Mouse (Mus musculus): ENCODE measurements around the gene Phkb.
"Not testable (repeated sequence)": the region's sequence is repeated elsewhere in the genome, so short reads cannot be mapped to it uniquely, and the experiment has no call there.

Gene Phkb

DNA sequence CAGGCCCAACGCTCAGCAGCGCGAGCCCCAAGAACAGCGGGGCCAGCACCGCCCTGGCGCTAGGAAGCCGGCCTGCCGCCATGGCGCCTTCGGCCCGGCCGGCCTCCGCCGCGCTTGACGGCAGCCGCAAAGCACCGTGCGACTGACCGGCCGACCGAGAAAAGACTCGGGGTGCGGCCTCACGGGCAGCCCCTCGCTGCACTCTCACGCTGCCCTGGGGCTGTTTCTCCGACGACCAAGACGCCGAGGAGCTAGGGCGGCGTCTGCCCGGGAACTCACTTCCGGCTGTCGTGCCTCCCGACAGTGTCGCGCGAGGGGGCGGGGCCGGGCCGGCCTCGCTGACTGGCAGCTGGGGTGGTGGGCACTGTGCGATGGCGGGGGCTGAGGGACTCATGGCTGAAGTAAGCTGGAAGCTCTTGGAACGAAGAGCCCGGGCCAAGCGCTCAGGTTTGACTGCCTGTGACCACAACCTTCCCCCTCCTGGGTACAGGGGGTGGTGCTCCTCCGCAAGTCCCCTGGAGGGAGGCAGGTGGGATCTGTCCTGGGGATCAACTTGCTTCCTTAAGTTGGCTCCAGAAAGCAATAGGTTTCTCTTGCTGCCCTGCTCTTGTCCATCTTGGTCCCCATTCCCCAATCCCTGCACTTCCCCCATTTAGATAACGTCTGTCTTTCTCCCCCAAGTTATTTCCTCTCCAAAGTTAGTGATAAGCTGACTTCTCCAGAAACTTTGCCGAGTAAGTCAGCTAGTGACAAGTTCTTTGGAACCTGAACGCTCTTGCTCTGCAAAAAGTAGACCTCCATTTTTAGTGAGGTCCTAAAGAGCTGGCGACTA is at the start of gene Phkb, which contains the start of gene Itfg1:
Phkb (plus strand) TSS at position 303 of the 832 bp plus-strand sequence.
Itfg1 (minus strand) TSS at position 265 of the 832 bp plus-strand sequence.
- DNase-seq (ENCODE audit: low spot score), result peak; percentile 92

DNA sequence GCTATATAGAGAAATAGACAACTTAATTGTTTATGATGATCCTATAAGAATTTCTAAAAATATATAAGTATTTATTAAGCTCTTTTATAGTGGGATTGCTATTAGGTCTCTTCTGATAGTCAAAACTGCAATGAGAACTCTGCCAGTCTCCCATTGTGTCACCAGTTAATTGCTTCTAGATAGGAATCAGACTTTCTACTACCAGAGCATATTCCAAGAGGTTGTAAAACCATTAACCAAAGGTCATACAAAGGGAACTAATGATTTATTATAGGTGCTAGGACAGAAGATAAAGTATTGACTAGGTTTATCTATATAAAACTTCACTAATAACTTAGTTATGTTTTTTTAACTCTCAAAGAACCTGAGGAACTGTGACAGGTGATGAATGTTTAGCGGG is 44.4 kb upstream of the Phkb start:
- DNase-seq (ENCODE audit: low spot score), result not testable (repeated sequence)

DNA sequence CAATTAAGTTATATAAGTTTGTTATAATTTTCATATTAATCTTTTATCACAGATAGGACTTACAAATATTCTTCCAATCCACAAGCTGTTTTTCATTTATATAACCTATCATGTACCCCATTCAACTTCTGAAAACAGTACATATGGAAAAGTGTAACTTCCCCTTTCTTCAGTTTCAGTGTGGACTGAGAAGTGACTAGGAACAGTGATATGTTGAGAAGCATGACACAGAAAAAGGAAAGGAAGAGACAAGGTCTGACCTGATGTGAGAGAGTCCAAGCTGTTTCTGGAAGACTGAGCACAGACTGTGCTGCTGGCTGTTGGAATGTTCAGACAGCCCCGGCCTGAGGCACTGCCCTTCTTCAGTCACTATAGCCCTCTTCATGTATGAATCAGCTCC is 40.6 kb upstream of the Phkb start:
- no peak for DNase-seq (ENCODE audit: low spot score)

DNA sequence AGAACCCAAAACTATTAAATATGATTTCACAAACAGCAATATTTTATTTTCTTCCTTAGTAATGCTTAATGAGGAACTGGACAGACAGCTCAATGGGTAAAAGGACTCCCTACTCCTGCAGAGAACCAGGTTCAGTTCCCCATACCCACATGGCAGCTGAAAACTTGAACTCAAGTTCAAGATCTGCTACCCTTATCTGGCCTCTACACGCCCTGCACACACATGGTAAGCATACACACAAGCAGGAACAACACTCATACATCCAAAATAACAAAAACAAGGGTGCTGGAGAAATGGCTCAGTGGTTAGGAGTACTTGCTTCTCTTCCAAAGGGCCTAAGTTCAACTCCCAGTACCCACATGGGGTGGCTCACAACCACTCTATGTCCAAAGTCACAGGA is 39.4 kb upstream of the Phkb start:
- no peak for DNase-seq (ENCODE audit: low spot score)

DNA sequence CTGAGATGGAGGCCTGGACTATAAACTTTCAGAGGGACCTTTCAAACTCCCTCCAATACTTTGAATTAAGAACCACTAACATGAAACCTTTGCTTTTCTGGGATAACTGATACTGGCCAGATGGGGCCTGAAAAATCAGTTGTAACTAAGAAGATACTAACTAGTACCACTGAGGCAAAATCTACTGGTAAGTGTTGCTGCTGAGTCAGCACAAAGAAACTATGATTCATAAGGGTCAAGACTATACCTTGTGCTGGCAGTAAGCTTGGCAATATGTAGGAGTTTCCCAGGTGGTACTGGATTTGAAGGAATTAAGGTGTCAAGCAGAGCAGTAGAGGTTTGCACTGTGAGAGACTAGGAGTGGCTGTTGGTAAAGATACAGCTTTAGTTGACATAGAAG is 27.1 kb upstream of the Phkb start:
- DNase-seq (ENCODE audit: low spot score), result no peak

DNA sequence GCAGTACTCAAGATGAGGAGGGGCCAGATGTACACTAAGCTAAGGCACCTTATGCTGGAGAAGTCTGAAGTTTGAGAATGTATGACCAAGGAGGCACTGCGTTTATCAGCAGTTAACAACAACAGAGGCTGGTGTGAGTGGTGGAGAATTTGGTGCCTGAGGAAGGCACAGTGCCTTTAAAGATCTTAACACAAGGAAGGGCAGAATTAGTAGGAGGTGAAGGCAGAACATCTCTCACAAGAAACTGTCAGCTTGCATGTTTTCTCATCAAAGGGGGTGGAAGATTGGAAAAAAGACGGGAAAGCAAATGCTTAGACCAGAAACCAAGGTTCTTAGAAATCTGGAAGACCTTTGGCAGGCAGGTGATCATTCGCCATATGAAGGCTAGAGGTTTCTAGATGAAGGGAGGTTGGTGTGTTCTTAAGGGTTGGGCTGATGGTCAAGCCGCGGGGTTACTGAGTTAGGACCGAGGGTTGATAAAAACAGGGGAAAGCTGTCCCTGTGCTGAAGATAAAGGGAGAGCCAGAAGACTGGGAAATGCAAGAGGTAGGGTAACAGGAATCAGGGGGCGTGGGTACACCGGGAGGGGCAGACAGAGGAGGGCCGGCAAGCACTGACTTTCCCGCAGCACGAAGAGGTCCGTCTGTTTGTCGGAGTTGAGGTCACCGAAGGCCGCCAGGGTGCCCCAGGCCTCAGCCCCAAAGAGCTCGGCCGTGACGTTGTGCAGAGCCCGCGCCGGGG is 673 bp upstream of the Phkb start:
- DNase-seq (ENCODE audit: low spot score), result no peak

DNA sequence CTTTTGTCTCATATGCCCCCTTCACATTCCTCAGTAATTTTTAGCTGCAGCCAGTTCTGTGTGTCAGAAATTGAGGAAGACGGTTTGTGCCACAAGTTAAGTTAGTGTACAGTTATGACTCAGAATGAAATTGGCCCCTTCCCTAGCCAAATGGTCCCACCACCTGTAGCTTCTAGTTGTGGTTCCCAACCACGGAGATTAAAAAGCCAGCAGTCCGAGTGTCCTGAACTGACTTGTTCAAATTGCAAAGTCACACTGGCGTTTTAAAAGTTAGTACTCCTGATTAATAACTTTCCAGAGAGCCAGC is 683 bp downstream of the Phkb start:
- no peak for DNase-seq (ENCODE audit: low spot score)

DNA sequence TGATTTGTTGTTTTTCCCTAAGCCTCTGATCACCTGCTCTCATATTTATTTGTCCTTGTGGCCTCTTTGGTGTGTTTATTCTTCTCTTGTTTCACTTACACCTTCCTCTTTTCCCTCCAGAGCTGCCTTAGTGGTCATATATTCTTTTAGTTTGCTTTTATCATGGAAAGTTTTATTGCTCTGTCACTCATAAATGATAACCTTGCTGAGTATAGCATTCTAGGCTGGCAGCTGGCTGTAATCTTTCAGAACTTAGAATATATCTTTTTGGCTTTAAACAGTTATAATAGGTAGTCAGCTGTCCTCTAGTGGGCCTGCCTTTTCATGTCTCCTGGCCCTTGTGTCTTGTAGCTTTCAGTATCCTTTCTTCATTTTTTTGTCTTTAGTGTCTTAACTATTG is 5.1 kb downstream of the Phkb start:
- no peak for DNase-seq (ENCODE audit: low spot score)

DNA sequence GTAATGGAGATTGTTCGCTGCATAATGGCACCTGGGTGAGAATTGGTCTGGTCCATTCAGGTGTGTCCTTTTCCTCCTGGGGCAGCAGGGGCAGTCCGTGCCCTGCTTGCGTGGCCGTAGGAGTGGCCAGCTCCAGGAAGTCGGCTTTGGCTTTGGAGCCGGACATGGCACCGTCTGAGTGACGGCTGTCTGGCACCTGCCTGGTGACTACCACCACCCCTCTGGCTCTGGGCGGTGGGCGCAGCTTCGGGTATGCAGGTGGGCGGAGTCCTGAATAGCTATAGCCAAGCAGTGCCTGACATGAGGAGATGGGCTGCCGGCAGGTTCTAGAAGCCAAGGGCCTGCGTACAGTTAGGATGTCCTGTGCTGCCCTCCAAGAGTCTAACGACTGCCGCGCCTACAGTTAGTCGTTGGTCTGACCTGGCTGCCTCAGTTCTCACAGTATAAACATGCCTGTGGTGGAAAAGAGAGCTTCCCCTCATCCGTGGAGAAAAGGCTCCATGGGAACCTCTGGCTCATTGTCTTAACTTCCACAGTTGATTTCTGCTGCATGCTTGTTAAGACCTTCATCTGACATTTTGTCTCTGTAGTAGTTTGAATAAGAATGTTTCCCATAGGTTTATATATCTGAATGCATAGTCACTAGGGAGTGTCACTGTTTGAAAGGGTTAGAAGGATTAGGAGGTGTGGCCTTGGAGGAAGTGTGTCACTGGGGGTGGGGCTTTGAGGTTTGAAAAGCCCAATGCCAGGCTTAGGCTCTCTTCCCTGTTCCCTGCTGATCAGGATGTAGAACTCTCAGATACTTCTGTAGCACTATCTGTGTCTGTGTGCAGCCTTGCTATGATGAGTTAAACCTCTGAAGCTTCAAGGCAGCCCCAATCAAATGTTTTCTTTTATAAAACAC is 13.7 kb downstream of the Phkb start:
- no peak for DNase-seq (ENCODE audit: low spot score)

DNA sequence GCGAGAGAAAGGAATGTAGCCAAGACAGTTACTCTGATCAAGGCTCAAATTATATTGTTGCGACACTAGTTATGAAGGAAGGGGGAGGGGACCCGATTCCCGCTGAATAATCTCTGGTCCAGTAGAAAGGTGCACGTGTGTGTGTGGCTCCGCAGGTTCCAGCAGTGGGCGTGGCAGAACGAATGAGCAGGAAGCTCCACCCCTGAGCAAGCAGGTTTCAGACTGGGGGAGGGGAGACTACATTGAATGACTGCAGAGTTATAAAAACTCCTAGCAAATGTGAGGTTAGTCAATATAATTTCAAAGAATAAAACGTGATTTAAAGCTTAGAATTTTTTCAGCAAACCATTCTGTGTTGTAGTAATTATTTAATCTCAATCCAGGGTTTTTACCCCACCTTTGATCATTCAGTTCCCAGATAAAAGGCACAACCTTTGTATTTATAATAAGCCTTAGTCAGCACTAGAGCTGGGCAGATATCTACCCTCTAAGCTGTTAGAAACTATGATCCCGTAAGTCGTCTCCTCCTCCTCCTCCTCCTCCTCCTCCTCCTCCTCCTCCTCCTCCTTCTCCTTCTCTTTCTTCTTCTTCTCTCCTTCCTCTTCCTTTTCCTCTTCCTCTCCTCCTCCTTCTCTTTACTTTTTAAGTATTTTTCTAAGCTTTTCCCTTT is 16.6 kb downstream of the Phkb start:
- DNase-seq (ENCODE audit: low spot score), result not testable (repeated sequence)

DNA sequence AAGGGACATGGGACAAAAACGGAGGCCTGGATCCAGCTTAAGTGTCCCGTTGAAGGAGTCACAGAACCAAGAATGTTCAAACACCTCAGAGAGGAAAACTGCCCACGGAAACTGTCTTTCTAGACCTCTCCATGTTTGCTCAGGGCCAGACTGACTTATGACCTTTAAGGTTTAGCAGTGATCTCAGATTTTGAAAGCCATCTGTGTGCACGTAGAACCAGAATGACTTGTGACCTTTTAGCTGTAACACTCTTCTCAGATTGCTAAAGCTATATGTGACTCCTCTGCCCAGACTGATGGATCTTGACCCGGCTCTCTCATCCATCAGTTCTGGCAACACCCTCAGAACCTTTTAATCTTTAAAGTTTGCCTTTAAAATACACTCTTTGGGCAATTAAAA is 19.9 kb downstream of the Phkb start:
- no peak for DNase-seq (ENCODE audit: low spot score)

DNA sequence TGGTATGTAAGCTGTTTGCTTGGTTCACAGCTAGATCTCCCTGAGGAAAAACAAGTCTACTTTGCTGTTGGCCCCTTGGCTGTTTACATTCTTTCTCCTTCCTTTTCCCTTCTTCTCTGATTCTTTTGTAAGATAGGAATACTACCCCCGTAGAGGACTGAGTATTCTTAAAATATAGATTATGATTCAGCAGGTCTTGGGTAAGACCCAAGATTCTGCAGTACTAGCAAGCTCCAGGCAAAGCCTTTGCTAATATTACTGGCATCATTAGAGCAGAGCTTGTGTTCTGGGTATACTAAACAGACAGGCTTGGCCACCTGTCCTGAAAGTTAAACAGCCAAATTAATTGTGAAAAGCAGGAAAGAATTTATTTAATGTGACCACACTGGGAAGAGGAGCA is 21.6 kb downstream of the Phkb start:
- no peak for DNase-seq (ENCODE audit: low spot score)

DNA sequence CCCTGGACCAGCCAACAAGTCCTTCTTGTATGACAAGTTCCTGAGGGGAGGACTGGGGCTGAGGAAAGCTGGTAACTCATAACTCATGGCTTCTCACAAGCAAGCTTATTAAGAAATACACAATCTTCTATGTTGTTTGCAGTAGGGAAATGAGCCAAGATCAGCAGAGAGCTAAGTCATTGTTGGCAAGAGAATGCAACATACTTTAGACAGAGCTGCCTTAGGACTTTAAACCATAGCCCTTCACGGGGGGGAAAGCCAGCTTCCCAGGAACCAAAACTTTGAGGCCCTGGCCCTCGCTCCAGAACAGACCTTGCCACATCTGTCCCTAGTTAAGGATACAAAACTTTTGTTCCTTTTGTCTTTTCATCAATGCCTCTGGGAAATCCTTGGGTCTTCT is 30.9 kb downstream of the Phkb start:
- DNase-seq (ENCODE audit: low spot score), result no peak

DNA sequence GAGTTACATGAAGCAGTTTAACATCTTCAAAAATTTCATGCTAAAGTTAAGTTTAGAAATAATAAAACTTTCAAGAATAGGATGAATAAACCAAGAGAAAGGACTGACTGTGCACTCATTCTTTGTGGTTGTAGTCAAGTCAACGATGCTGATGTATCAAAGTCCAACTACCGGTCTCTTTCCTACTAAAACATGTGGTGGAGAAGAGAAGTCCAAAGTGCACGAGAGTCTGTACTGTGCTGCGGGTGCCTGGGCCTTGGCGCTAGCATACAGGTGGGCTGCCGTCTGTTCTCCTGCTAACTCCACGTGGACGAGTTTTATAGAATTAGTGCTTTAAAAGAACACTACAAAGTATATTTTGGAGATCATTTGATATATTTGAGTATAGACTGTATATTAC is 37.2 kb downstream of the Phkb start:
- DNase-seq (ENCODE audit: low spot score), result no peak

DNA sequence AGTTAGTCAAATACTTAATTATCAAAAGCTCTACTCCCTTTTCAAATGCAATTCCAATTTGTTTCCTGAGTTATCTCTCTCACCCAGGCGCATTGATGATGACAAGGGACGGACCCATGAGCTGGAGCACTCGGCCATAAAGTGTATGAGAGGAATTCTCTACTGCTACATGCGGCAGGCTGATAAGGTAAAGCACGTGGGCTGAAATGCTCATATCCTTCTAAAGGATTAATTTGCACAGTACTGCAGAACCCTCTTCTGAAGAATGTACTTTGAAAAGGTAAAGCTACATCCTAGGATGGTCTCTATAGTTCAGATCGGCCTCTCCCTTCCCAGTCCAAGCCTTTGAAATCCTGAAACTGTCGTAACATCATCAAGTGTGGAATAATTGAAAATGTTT is 38.9 kb downstream of the Phkb start:
- no peak for DNase-seq (ENCODE audit: low spot score)

DNA sequence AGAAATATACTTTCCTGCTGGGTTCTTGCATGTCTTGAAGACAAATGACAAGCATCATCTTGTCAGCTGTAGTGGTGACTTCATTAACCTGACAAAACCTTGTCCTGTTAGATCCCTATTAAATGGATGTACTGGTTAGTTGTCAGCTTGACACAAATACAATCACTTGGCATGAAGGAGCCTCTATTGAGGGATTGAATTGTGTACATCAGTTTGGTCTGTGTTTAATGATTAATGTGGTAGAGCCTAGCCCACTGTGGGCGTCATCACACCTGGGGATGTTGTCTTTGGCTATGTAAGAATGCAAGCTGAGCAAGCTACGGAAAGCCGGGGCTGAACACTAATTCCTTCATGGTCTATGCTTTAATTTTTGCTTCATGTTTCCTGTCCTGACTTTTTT is 44.1 kb downstream of the Phkb start:
- DNase-seq (ENCODE audit: low spot score), result no peak

DNA sequence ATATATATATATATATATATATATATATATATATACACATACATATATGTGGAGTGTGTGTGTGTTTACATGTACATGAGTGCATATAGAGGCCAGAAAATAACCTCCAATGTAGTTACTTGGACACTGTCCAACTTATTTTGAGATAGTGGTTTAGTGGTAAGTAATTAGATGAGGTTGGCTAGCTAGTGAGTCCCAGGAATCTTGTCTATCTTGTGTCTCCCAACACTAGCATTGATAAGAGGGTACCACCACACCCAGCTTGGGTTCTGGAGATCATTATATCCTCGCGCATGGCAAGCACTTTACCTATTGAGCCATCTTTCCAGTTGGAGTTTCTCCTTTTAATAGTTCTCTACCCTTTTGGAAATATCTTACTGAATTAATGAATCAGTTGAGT is 56.9 kb downstream of the Phkb start:
- no peak for DNase-seq (ENCODE audit: low spot score)

DNA sequence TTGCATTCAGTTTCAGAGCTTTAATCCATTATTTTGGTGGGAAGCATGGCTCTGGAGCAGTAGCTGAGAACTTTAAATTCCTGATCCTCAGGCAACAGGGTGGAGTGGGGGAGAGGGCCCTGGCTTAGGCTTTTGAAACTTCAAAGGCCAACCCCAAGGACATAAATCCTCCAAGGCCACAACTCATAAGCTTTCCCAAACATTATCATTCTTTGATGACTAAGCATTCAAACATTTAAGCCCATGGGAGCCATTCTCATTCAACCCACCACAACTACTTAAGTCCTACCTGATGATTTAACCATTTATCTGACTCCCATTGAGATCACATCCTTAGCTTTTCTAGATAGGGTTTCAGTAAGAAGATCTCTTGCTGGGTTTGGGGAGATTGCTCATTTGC is 84.2 kb downstream of the Phkb start:
- no peak for DNase-seq (ENCODE audit: low spot score)

DNA sequence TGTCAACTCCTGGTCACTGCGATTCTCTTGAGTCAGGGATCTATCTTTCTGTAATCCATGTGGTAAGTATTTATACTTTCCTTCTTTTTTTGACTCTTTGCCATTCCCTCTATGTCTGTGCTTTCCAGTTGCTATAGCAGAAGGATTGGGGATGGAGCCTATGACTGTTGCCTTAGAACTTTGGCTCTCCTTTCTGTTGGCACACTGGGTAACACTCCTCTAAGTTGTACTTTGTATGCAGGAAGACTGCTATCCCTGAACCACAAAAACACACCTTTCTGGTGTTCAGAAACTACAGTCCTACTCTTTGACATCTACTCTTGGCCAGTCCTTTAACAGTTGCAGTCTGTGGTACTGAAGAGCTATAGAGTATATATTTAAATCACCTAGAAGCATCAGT is 84.8 kb downstream of the Phkb start:
- DNase-seq (ENCODE audit: low spot score), result no peak

DNA sequence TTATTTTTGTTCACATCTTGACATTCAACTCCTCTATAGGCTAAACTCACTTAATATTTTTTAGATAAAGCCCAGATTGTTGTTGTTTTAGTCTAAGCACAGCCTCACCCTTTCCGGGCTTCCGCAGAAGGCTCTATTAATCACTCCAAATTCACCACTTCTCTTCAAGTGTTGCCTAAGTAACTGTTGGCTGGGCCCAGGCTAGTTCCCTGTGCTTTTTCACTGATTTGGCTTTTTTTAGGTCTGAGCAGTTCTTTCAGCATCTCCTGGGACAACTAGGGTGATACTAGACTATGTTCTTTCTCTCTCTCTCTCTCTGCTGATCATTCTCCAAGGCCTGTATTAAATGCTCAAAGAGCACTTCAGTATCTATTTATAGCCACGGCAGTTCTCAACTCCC is 85.3 kb downstream of the Phkb start:
- no peak for DNase-seq (ENCODE audit: low spot score)

DNA sequence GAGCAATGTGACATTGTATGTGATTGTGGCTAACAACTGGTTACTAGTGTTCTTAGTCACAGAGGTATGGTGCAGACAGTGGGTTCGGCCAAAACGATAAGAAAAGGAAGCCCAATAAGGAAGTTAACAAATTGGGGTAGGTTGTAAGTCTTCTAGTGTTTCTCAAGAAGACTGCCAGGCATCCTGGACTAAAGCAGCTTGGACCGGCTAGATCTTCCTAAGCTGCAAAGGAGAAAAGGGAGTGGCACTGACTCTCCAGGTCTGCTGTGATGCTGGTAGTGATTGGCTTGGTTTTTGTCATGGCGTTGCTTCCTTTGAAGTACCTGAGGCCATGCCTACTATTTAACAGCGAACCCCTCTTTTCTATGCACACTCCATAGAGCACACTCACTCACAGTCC is 95.4 kb downstream of the Phkb start:
- DNase-seq (ENCODE audit: low spot score), result no peak

DNA sequence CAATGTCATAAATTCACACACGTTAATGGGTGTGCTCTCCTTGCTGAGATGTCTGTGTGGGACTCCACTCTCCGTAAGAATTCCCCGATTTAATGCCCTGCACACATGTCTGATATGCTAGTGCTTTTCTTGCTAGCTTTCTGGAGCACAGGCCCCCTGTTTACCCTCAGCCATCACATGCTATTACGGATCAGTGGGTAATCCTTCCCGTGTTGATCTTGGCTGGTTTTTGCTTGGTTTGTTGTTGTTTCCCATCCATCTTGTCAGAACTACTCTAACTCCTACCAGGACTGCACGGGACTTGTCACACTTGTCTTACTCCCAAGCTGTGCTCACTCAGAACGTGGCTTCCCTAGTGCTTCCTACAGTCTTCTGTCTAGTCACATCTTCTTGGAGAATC is 96.6 kb downstream of the Phkb start:
- DNase-seq (ENCODE audit: low spot score), result peak; percentile 18
